23 mouse cellular contexts compared by ENCODE assay signal in genomic region chrX:152701679-152702078, GRCm38 (mm10).
"Had no signal": no experiment of that assay in that cellular context is flagged by ENCODE, and none has a peak within 500 bp of the region (broad histone marks: within the 10 kb centered on the region; RNA-seq: fewer than 3 reads in every experiment).

No protein-coding gene starts in this region.

- H3K4me1 ChIP-seq: embryonic facial prominence, embryonic 10.5 days; embryonic facial prominence, embryonic 12.5 days; embryonic facial prominence, embryonic 13.5 days; embryonic facial prominence, embryonic 15.5 days; forebrain, embryonic 12.5 days; forebrain, embryonic 13.5 days; forebrain, embryonic 15.5 days; heart, embryonic 10.5 days had no signal

- H3K9me3 ChIP-seq: embryonic facial prominence, embryonic 10.5 days; embryonic facial prominence, embryonic 12.5 days; embryonic facial prominence, embryonic 13.5 days; embryonic facial prominence, embryonic 15.5 days; forebrain, embryonic 12.5 days; forebrain, embryonic 13.5 days; forebrain, embryonic 15.5 days; heart, embryonic 10.5 days had no signal

- H3K27ac ChIP-seq: embryonic facial prominence, embryonic 10.5 days; embryonic facial prominence, embryonic 12.5 days; embryonic facial prominence, embryonic 13.5 days; embryonic facial prominence, embryonic 15.5 days; forebrain, embryonic 12.5 days; forebrain, embryonic 13.5 days; forebrain, embryonic 15.5 days; gastrocnemius, adult 2 months; heart, adult 2 months; heart, embryonic 10.5 days had no signal

- DNase-seq: cerebellum, adult 9-11 months; cerebellum, postnatal 10 days; cerebellum, postnatal 14 days; cerebellum, postnatal 25 days; cerebellum, postnatal 36 days; embryo, embryonic 11 days; forebrain, postnatal 0 days; gastrocnemius, adult 2 months; gastrocnemius, postnatal 10 days; gastrocnemius, postnatal 14 days; gastrocnemius, postnatal 25 days; gastrocnemius, postnatal 36 days; heart, adult 18-20 months; heart, adult 2 months had no signal

- H3K27me3 ChIP-seq: embryonic facial prominence, embryonic 15.5 days; forebrain, embryonic 15.5 days had no signal

- H3K36me3 ChIP-seq: embryonic facial prominence, embryonic 10.5 days; embryonic facial prominence, embryonic 12.5 days; embryonic facial prominence, embryonic 13.5 days; embryonic facial prominence, embryonic 15.5 days; forebrain, embryonic 12.5 days; forebrain, embryonic 15.5 days; heart, embryonic 10.5 days had no signal

- H3K4me3 ChIP-seq: embryonic facial prominence, embryonic 10.5 days; embryonic facial prominence, embryonic 12.5 days; embryonic facial prominence, embryonic 13.5 days; embryonic facial prominence, embryonic 15.5 days; erythroblast, embryonic 14.5 days; forebrain, embryonic 12.5 days; forebrain, embryonic 13.5 days; forebrain, embryonic 15.5 days; gastrocnemius, adult 2 months; heart, adult 2 months; heart, embryonic 10.5 days had no signal
